Mouse (Mus musculus) neural tube, postnatal 0 days (tissue): Measurements from ENCODE around the gene Tarm1. TPM values are rescaled to one million over a fixed set of nuclear protein-coding genes. Genes with fewer than 3 reads are reported as not detected.

Experiments used
- polyA plus RNA-seq: library from polyadenylated mRNA; unstranded; fragments of >200 nt; fragmentation: Nextera tagmentation; extraction: Ambion mirVana; gene quantifications from 2 replicates; pipeline ENCODE4 v1.2.1, GENCODE M21; 2015

The Tarm1 gene
- polyA plus RNA-seq, result 0.09 TPM in 1 of 2 replicates, not detected in the other

GRCm38 (mm10) chr7:3502439-3502838 lies at the start of gene Tarm1:
Gene Tarm1 (minus strand): TSS chr7:3502624.

Other genes with a start within 250 kb of the Tarm1 start
- gene Myadm, start 213.5 kb downstream of the Tarm1 start, polyA plus RNA-seq, result 41.2 and 41.5 TPM in 2 replicates
- gene Prkcg, start 213.4 kb downstream of the Tarm1 start, polyA plus RNA-seq, result 3.5 and 5.6 TPM in 2 replicates
- 5.0 and 5.4 TPM in 2 replicates for gene Cacng7, start 169.7 kb downstream of the Tarm1 start, polyA plus RNA-seq
- gene Cacng8, start 111.9 kb downstream of the Tarm1 start, polyA plus RNA-seq, result 13.2 and 17.7 TPM in 2 replicates
- gene Cacng6, start 78.4 kb downstream of the Tarm1 start, polyA plus RNA-seq, result 0.12 and 0.29 TPM in 2 replicates
- 0.70 and 0.81 TPM in 2 replicates for gene Oscar, start 113.5 kb upstream of the Tarm1 start, polyA plus RNA-seq
- gene Ndufa3, start 114.7 kb upstream of the Tarm1 start, polyA plus RNA-seq, result 763 and 806 TPM in 2 replicates
- gene Tfpt, start 127.3 kb upstream of the Tarm1 start, polyA plus RNA-seq, result 39.5 and 40.5 TPM in 2 replicates
- 67.2 and 73.1 TPM in 2 replicates for gene Prpf31, start 127.4 kb upstream of the Tarm1 start, polyA plus RNA-seq
- 26.0 and 32.7 TPM in 2 replicates for gene Cnot3, start 142.6 kb upstream of the Tarm1 start, polyA plus RNA-seq
- 13.7 and 13.8 TPM in 2 replicates for gene Leng1, start 163.2 kb upstream of the Tarm1 start, polyA plus RNA-seq
- gene Tmc4, start 174.9 kb upstream of the Tarm1 start, polyA plus RNA-seq, result 5.1 and 5.2 TPM in 2 replicates
- 279 and 315 TPM in 2 replicates for gene Tsen34, start 190.2 kb upstream of the Tarm1 start, polyA plus RNA-seq
- 133 and 139 TPM in 2 replicates for gene Mboat7, start 190.9 kb upstream of the Tarm1 start, polyA plus RNA-seq
- gene Rps9, start 201.4 kb upstream of the Tarm1 start, polyA plus RNA-seq, result 694 and 758 TPM in 2 replicates
- 0.37 and 0.45 TPM in 2 replicates for gene Pirb, start 217.8 kb upstream of the Tarm1 start, polyA plus RNA-seq